Mouse (Mus musculus) bone marrow, adult 2 months (tissue): ENCODE measurements around the gene Ndufa5. TPM values are rescaled to one million over a fixed set of nuclear protein-coding genes. Genes with fewer than 3 reads are reported as not detected.

Source experiments
- H3K27ac ChIP-seq: fragments of 200-500 bp; 2 replicates; pipeline ENCODE4 v1.5.1; 2012; ENCODE audit warnings: low read depth, mild to moderate bottlenecking, control low read depth, inconsistent platforms, low read length; ENCODE audit not compliant: control insufficient read depth, poor library complexity, insufficient read depth
- H3K4me1 ChIP-seq: fragments of 200-500 bp; 2 replicates; pipeline ENCODE4 v1.6.1; 2011; ENCODE audit warnings: low read length; ENCODE audit not compliant: control insufficient read depth, insufficient read depth
- H3K4me3 ChIP-seq: fragments of 200-500 bp; replicated peaks from 2 replicates; pipeline ENCODE3; 2011; ENCODE audit warnings: mild to moderate bottlenecking, low read depth, low read length, control low read depth; ENCODE audit not compliant: control insufficient read depth
- CTCF ChIP-seq: fragments of 200-500 bp; IDR thresholded peaks from 2 replicates; pipeline ENCODE4 v1.5.1; 2011; ENCODE audit warnings: low read length, control low read depth; ENCODE audit not compliant: control insufficient read depth, insufficient read depth
- POLR2A ChIP-seq: fragments of 200-500 bp; IDR thresholded peaks from 2 replicates; pipeline ENCODE4 v1.6.1; 2011; ENCODE audit warnings: low read depth, mild to moderate bottlenecking, control low read depth, low read length, borderline replicate concordance; ENCODE audit not compliant: control insufficient read depth
- WGBS: fragments of 180-500 bp; shearing (Covaris S2); methylation state at CpG from one replicate; pipeline ENCODE4 v1.1.7; 2018; 5-methylcytosine and 5-hydroxymethylcytosine counted together
- polyA plus RNA-seq: library from polyadenylated mRNA; stranded (reverse); fragments of >200 nt; gene quantifications from 2 replicates; pipeline ENCODE4 v1.2.4, GENCODE M21; 2011; ENCODE audit warnings: low replicate concordance; ENCODE audit not compliant: missing spikeins, insufficient read depth, insufficient read length

Gene Ndufa5
- polyA plus RNA-seq: 118 and 221 TPM in 2 replicates

- under 1% methylated on average over 53 of the region's 53 CpGs for WGBS
- TF ChIP-seq POLR2A: peak; percentile 60; the same call in 1 of the 2 replicates
- TF ChIP-seq CTCF: no peak
- Histone ChIP-seq H3K4me3 (peak within 1 kb of the TSS; percentile 97), H3K4me1 (peaks cover 1% of the 10 kb centered on the region; the same call in 1 of the 2 replicates), H3K27ac (peak within 1 kb of the TSS; percentile 13; the same call in 1 of the 2 replicates)
These were observed at the start of gene Ndufa5 for GRCm38 (mm10) chr6:24527155-24528063. Gene Ndufa5, minus strand, starts transcription at chr6:24528013.

- Histone ChIP-seq H3K4me3 (no peak overlapping the region), H3K4me1 (no peaks in the 10 kb centered on the region), H3K27ac (no peak overlapping the region)
- TF ChIP-seq CTCF (no peak), POLR2A (no peak)
These were observed 45.5 kb upstream of the Ndufa5 start for GRCm38 (mm10) chr6:24573319-24573718.

GRCm38 (mm10) chr6:24572431-24572830 lies 44.6 kb upstream of the Ndufa5 start:
- no peak overlapping the region for H3K4me3 ChIP-seq
- TF ChIP-seq POLR2A (no peak), CTCF (no peak)
- 86% methylated on average over 14 of the region's 14 CpGs for WGBS
- H3K27ac ChIP-seq: no peak overlapping the region
- no peaks in the 10 kb centered on the region for H3K4me1 ChIP-seq

GRCm38 (mm10) chr6:24571126-24571525 lies 43.3 kb upstream of the Ndufa5 start:
- no peak overlapping the region for H3K4me3 ChIP-seq
- no peaks in the 10 kb centered on the region for H3K4me1 ChIP-seq
- no peak overlapping the region for H3K27ac ChIP-seq
- TF ChIP-seq POLR2A (no peak), CTCF (no peak)
- WGBS: 49% methylated on average over 6 of the region's 6 CpGs

GRCm38 (mm10) chr6:24570278-24570677 lies 42.5 kb upstream of the Ndufa5 start:
- 82% methylated on average over 11 of the region's 11 CpGs for WGBS
- H3K4me1 ChIP-seq: no peaks in the 10 kb centered on the region
- H3K27ac ChIP-seq: no peak overlapping the region
- TF ChIP-seq CTCF: no peak
- no peak for TF ChIP-seq POLR2A
- no peak overlapping the region for H3K4me3 ChIP-seq

- 89% methylated on average over 1 of the region's 1 CpGs for WGBS
- H3K27ac ChIP-seq: no peak overlapping the region
- no peak overlapping the region for H3K4me3 ChIP-seq
- H3K4me1 ChIP-seq: no peaks in the 10 kb centered on the region
- TF ChIP-seq POLR2A (no peak), CTCF (no peak)
These were observed 41.9 kb upstream of the Ndufa5 start for GRCm38 (mm10) chr6:24569711-24570110.

GRCm38 (mm10) chr6:24568963-24569362 lies 41.1 kb upstream of the Ndufa5 start:
- no peak overlapping the region for H3K4me3 ChIP-seq
- H3K4me1 ChIP-seq: no peaks in the 10 kb centered on the region
- no peak for TF ChIP-seq POLR2A
- TF ChIP-seq CTCF: no peak
- H3K27ac ChIP-seq: no peak overlapping the region
- 73% methylated on average over 5 of the region's 5 CpGs for WGBS

- Histone ChIP-seq H3K27ac (no peak overlapping the region), H3K4me3 (no peak overlapping the region), H3K4me1 (no peaks in the 10 kb centered on the region)
- 58% methylated on average over 1 of the region's 1 CpGs for WGBS
- TF ChIP-seq CTCF (no peak), POLR2A (no peak)
These were observed 37.1 kb upstream of the Ndufa5 start for GRCm38 (mm10) chr6:24564886-24565285.
